Mouse (Mus musculus) cerebellum, adult 9-10 months (tissue): ENCODE results near the gene St3gal4.

Experiments
- DNase-seq: peaks from one replicate; pipeline ENCODE4 v3.0.0; 2022

St3gal4 gene

GRCm38 (mm10) chr9:34997880-34998865, 120.9 kb downstream of the St3gal4 start:
- no peak for DNase-seq
